Mouse (Mus musculus): ENCODE results near the gene Ost4. TPM values are rescaled to one million over a fixed set of nuclear protein-coding genes. Genes with fewer than 3 reads are reported as not detected.

The Ost4 gene
- total RNA-seq, 2 experiments from 2014 or later: 98.1 to 103 TPM

DNA sequence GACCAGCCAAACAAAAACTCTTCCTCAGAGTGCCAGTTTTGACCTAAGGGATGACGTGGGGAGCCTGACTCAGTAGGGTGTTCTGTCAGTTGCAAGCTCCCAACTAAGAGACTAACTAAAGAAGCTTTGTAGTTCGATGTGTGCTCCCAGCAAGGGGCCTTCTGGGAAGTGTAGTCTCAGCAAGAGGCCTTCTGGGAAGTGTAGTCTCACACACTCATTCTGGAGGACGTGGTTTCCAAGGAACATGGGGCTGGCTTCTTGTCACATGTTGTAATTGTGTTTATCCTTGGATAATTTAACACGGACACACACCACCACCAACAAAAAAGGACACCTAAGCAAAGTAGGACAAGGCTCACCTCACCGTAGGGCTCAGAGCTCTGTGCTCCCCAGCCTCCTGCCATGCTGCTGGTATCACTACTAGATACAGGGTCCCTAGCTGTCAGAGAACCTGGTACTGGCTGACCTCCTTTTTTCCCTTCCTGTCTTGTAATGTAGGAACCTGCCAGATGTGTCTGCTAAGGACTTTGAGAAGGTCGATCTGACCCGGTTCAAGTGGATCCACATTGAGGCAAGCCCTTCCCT lies 20.4 kb upstream of the Ost4 start:
- peak; percentile 65 to 75 for DNase-seq (ENCODE audit: low spot score in 2 of 2)
- intact Hi-C loops (cut with DNase I): no loop called here

DNA sequence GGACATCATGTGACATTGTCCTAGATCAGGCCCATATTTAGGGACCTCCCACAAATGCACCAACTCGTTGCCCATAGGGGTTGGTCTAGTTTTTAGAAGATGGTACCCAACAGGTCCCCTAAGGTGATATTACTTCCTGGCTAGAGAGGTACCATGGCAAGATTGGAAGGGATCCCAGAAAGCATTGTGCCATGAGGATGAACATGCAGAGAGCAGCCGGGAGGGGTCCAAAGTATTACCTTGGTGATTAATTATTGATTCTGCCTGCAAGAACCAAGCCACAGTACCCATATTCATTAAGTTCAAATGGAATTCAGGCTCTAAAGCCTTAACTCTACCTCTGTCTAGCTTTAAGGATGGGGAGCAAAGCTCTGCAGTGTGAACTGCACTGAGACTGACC lies 18.5 kb upstream of the Ost4 start:
- no peak for DNase-seq (ENCODE audit: low spot score in 2 of 2)
- intact Hi-C loops (cut with DNase I): no loop called here

DNA sequence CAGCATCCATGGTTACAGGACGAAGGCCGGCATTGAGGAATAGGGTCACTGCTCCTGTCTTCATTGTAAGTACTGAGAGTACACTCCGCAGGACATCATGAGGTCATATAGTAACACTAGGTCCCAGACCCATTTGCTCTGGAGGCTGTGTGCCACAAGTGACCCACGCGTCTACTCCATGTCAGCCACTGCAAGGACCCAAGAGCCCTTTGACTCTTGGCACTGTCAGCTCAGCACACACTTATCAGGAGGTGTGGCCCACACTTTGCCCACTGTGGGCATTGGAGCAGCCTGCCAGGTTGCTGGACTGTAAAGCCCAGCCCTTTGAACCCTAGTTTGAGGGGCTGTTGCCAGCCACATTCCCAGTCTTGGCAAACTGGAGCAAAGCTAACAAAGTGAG lies 17.6 kb upstream of the Ost4 start:
- intact Hi-C loops (cut with DNase I): no loop called here
- no peak for DNase-seq (ENCODE audit: low spot score in 2 of 2)

DNA sequence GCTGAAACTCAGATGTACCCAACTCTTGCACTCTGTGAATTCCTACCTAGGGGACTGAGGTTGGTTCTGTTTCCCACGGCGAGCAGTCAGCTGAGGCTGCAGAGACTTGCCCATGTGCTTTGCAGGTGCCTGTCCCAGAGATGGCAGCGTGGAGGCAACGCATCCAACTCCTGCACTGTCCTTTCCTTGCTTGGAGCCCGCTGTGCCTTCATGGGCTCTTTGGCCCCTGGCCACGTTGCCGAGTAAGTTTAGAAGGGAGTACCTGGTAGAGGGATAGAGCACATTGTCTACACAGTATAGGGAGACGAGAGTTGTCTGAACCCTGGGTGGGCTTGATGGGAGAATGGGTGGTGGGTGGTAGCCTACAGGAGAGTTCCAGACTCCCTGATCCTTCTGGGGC lies 17.0 kb upstream of the Ost4 start:
- intact Hi-C loops (cut with DNase I): no loop called here
- DNase-seq (ENCODE audit: low spot score in 2 of 2): no peak

DNA sequence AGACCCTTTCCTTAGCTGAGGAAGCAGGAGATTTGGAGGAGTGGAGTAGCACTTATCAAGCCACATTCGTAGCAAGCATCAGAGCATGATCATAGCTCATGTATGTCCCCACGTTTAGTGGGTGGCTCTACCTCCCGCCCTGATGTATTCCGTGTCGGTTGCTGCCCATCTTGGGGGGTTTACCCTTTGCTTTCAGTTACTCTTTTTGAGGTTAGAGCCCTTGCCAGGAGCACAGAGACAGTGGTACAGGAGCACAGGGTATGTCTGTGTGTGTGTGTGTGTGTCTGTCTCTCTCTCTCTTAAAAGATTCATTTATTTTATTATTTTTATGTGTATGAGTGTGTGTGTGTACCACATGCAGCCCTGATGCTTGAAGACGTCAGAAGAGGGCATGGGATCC lies 15.5 kb upstream of the Ost4 start:
- DNase-seq (ENCODE audit: low spot score in 2 of 2): no peak
- intact Hi-C loops (cut with DNase I): no loop called here

DNA sequence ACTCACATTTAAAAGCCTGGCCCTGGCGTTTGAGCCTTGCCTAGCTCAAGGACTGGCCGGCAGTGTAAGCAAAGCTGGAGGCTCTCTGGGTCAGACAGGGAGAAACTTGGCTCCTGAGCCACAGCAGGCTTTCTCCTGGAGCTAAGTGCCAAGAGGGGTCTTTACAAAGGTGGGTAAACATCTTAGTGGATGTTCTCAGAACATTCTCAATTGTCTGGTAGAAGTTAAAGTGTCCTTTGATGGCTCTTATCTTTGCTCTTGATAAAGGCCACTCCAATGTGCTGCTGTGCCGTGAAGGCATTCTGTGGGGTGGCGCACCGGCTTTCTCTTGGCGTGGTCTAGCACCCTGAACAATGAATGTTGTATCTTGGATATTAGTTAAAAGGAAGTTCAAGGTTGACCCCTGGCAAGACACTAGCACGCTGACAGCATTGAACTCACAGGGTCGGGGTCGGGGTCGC lies 15.0 kb upstream of the Ost4 start:
- intact Hi-C loops (cut with DNase I): no loop called here
- DNase-seq (ENCODE audit: low spot score in 2 of 2): no peak

DNA sequence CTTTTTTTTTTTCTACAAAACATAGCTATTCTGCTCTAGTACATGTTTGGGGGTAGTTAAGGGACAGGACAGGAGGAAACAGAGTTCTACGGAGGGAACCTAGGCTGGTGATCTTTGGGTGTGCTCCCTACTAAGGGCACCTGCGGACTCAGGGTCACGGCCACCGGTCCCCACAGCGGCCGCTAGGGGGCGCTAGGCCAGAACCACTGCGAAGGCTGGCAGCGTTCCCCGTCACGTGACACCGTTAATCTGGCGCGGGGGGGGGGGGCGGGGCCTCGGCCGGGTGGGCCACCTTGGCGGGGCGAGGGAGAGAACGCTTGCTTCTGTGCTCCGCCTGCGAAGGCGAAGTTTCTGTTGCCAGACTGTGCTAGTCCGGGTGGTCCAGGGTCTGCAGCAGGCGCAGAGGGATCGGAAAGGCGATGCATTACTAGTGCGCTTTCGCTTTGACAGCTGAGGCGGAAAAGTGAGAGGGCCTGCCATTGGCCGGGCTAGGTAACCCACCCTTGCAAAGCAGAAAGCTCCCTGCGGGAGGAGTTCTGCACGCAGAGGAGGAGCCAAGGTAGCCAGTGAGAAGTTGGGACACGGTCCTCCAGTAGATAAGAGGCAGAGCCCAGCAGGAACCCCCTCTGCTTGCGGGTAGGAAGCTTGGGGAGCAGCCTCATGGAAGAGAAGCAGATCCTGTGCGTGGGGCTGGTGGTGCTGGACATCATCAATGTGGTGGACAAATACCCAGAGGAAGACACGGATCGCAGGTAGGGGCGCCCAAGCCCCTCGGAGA lies 13.9 kb upstream of the Ost4 start, which contains the start of gene Khk:
TSS of gene Khk (plus strand) at position 176 of the 778 bp plus-strand sequence.
- DNase-seq (ENCODE audit: low spot score in 2 of 2): peak; percentile 87 to 89
- intact Hi-C loops (cut with DNase I): no loop called here

DNA sequence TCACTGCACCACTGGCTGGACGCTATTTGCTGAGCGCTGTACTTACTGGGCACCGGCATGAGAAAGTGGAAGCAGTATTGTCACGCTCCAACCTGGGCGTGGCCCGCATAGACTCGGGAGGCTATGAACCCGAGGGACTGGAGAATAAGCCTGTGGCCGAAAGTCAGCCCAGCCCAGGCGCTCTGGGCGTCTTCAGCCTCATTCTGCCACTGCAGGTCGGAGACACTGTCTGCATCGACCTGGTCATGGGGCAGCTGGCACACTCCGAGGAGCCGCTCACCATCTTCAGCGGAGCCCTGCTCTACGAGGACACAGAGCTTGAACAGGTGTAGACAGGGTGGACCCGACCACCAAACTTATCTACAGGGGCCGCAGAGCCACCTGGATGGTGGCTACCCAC lies 13.0 kb upstream of the Ost4 start:
- DNase-seq (ENCODE audit: low spot score in 2 of 2): no peak
- intact Hi-C loops (cut with DNase I): no loop called here

DNA sequence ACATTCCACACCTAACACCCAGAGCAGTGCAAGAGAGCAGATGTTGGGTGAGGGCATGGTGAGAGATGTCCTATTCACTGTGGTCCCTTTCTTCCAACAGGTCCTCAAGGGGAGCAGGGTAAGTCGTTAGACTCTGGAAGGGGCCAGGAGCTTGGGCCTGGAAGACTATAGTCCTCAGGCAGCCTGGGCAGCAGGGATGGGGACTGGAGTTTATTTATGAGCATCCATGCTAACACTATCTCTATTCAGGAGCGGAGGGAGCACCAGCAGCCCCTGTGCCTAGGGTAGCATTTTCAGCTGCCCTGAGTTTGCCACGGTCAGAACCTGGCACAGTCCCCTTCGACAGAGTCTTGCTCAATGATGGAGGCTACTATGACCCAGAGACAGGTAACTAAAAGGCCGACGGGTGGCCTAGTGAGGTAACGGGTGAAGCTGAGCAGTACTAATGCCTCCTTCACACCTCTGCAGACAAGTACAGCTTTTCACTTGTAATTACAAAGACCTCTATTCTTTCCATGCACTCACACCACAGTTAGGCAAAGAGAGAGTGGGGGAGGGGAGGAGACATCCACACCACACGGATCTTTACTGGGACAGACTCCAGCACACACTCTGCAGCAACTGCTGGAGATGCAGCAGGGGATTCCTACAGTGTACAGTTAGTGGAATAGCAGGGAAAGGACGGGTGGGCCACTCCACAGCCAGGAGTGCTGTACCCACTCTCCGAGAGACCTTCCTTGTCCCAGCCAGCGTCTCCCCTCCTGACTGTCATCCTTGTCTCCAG lies 12.4 kb upstream of the Ost4 start:
- no peak for DNase-seq (ENCODE audit: low spot score in 2 of 2)
- intact Hi-C loops (cut with DNase I): no loop called here

DNA sequence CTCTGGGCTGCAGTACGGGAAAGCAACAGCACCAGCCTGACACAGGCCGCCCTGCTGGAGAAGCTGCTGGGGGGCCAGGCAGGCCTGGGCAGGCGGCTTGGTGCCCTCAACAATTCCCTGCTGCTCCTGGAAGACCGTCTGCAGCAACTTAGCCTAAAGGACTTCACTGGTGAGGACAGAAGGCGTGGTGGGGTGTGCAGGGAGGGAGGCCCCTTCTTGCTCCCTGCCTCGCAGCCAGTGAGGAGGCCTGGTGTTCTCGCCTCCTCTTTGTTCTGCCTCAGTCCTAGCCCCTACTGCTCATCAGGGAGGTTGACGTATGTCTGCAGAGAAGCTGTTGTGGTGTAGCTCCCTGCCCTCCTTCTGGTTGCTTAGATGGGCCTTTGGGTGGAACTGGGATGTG lies 11.1 kb upstream of the Ost4 start:
- intact Hi-C loops (cut with DNase I): no loop called here
- no peak for DNase-seq (ENCODE audit: low spot score in 2 of 2)

DNA sequence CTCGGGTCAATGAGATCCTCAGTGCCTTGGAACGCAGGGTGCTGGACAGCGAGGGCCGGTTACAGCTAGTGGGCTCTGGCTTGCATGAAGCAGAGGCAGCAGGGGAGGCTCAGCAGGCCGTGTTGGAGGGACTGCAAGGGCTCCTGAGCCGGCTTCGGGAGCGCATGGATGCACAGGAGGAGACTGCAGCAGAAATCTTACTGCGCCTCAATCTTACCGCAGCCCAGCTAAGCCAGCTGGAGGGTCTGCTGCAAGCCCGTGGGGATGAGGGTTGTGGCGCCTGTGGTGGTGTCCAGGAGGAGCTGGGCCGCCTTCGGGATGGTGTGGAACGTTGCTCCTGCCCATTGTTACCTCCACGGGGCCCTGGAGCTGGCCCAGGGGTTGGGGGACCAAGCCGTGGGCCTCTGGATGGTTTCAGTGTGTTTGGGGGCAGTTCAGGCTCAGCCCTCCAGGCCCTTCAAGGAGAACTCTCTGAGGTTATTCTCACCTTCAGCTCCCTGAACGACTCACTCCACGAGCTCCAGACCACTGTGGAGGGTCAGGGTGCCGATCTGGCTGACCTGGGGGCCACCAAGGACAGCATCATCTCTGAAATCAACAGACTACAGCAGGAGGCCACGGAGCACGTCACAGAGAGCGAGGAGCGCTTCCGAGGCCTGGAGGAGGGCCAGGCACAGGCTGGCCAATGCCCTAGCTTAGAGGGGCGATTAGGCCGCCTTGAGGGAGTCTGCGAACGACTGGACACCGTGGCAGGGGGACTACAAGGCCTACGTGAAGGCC lies 10.5 kb upstream of the Ost4 start:
- intact Hi-C loops (cut with DNase I): loop anchor here (2.0 kb wide), 1 partner anchor 111 kb away; no protein-coding TSS in a partner anchor
- DNase-seq (ENCODE audit: low spot score in 2 of 2): no peak

DNA sequence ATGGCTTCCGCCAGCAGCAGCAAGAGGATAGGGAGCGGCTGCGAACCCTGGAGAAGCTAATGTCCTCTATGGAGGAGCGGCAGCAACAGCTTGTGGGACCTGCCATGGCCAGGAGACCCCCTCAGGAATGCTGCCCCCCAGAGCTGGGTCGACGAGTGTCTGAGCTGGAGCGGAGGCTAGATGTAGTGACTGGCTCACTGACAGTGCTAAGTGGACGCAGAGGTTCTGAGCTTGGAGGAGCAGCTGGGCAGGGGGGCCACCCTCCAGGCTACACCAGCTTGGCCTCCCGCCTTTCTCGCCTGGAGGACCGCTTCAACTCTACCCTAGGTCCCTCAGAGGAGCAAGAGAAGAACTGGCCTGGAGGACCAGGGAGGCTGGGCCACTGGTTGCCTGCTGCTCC lies 9.8 kb upstream of the Ost4 start:
- intact Hi-C loops (cut with DNase I): loop anchor here (2.0 kb wide), 1 partner anchor 111 kb away; no protein-coding TSS in a partner anchor
- no peak for DNase-seq (ENCODE audit: low spot score in 2 of 2)

DNA sequence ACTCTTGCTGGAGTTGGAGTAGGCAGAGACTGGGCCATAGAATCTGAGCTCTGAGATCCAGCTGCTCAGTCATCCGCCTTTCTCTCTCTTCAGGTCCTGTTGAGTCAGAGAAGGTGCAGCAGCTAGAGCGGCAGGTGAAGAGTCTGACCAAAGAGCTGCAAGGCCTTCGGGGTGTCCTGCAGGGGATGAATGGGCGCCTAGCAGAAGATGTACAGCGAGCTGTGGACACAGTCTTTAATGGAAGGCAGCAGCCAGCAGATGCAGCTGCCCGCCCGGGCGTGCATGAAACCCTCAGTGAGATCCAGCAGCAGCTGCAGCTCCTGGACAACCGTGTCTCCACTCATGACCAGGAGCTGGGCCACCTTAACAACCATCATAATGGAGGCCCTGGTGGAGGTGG lies 9.3 kb upstream of the Ost4 start:
- intact Hi-C loops (cut with DNase I): loop anchor here (2.0 kb wide), 1 partner anchor 110 kb away; no protein-coding TSS in a partner anchor
- no peak for DNase-seq (ENCODE audit: low spot score in 2 of 2)

DNA sequence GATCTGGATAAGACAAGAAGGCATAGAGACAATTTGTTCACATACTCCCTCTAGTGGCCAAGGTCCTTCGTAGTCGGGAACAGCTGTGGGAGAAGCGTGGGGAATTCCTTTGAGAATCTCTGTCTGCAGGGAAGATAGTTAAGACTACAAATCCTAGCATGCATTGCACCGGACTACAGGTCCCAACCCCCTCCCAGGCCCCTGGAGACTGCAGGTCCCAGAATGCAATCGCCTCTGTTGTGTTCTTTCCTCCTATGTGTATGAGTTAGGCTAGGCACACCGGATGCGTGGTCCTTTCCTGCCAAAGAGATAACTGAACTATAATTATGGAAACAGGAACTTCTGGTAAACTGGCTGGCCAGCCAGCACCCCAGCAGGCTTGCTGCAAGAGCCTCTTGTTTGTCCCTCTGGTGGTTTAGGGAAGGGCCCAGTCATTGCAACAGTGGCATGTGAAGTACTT lies 8.4 kb upstream of the Ost4 start:
- intact Hi-C loops (cut with DNase I): loop anchor here (2.0 kb wide), 1 partner anchor 109 kb away; no protein-coding TSS in a partner anchor
- peak; percentile 87 to 98 for DNase-seq (ENCODE audit: low spot score in 2 of 2)

DNA sequence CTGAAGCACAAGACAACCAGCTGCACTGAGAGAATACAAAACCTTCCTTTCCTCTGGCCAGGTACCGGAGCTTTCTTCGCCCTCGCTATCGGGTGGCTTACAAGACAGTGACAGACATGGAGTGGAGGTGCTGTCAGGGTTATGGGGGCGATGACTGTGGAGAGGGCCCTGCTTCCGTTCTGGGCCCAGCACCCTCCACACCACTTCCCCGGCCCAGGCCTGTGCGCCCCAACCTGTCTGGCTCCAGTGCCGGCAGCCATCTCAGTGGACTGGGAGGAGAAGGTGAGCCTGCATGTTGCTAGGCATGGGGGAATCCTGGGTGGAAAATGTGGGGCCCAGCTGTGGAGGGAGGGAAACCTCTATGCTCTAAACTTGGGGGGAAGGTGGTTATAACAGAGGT lies 7.9 kb upstream of the Ost4 start:
- no peak for DNase-seq (ENCODE audit: low spot score in 2 of 2)
- intact Hi-C loops (cut with DNase I): no loop called here

DNA sequence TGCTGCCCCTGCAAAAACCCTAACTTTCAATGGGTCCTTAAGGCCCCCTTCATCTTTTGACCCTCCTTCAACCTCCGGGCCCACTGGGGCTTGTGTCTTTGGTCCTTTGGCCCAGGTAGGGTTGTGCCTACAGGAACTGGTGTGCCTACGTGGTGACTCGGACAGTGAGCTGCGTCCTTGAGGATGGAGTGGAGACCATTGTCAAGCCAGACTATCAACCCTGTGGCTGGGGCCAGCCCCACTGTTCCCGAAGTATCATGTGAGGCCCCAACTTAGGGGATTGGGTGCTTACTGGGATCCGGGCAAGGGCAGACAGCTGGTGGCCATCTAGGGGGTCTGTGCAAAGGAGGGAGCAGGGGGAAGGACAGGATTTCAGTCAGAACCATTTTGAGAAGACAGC lies 7.3 kb upstream of the Ost4 start:
- no peak for DNase-seq (ENCODE audit: low spot score in 2 of 2)
- intact Hi-C loops (cut with DNase I): no loop called here

DNA sequence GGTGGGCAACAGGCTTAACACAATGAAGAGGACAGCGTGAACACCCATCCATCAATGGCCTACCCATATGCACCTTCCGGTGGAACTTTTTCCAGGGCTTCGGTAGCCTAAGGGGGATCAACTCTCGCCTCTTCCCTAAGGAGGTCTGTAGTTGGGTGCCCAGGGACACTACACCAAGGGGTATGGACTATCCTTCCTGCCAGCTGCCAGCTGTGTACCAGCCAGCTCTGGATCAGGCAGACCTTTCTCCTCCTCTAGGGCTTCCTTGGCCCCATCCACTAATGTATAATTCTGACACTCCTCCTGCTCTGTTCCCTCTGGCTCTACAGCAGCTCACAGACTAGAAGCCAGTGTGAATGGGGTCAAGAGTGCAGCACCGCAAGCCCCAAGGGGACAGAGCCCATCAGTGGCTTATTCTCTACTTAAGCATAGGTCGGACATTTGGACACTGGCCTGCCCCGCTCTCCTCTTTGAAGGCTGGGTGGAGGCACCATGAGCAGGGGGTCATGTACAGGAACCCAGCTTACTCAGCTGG lies 6.6 kb upstream of the Ost4 start:
- intact Hi-C loops (cut with DNase I): no loop called here

DNA sequence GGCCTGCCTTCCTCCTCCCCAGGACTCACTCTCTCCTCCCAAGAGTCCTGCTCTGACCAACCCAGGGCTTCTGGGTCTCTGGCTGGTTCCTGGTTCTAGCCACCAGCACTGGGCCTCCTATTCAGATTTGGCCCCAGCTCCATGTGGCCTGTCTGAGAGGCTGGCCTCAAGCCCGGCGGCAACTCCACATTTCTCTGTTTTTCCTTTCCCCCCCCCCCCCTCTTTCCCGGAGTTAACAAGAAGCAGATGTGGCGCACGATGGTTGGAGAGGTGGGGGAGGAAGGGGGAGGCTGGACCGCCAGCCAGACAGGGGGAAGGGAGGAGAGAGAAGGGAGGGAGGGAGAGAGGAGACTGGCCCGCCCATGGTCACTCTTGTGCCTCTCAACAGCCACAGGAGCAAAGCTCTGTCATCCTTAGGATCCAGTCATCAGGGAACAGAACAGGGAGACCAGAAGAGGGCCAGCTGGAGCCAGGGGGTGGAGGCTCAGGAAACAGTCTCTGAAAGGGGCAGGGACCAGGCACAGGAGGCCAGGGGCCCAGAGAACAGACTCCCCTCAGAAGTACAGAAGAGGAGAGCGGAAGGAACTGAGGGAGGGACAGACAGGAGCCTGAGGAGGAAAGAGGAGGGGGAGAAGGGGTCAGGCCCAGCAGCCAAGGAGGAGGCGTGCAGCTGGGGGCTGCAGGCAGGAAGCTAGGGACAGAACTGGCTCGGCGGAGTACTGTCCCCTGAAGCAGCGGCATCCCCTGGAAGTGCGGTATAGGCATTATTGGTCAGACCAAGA lies 5.7 kb upstream of the Ost4 start, which contains the start of gene Emilin1:
TSS of gene Emilin1 (plus strand) at position 343 of the 782 bp plus-strand sequence.
- intact Hi-C loops (cut with DNase I): no loop called here
- no peak for DNase-seq (ENCODE audit: low spot score in 2 of 2)

More for the DNA sequence above, 6.6 kb upstream of the Ost4 start:
- DNase-seq (ENCODE audit: low spot score in 2 of 2): no peak
